Mouse (Mus musculus) limb, embryonic 14.5 days (tissue): ENCODE results near the gene Slit1. TPM values are rescaled to one million over a fixed set of nuclear protein-coding genes. Genes with fewer than 3 reads are reported as not detected.

ENCODE experiments used
- ATAC-seq: fragments of 200-750 bp; cut with Nextera tagmentation; 2 replicates; pipeline ENCODE4 v1.8.0; 2017; ENCODE audit warnings: low read depth, moderate number of reproducible peaks, moderate TSS enrichment; ENCODE audit not compliant: low FRiP score
- DNase-seq: peaks from one replicate; pipeline ENCODE4 v3.0.0-alpha.2; 2015; ENCODE audit warnings: low spot score
- H3K27ac ChIP-seq: fragments of 300-500 bp; sonication (generic); replicated peaks from 2 replicates; pipeline ENCODE4 v1.5.1; 2014; ENCODE audit warnings: low read depth, mild to moderate bottlenecking, low read length, moderate library complexity, mixed read lengths
- H3K27me3 ChIP-seq: fragments of 300-500 bp; sonication (generic); 2 replicates; pipeline ENCODE4 v1.6.1; 2014; ENCODE audit warnings: low read length, mixed read lengths; ENCODE audit not compliant: control insufficient read depth, insufficient read depth
- H3K36me3 ChIP-seq: fragments of 300-500 bp; sonication (generic); 2 replicates; pipeline ENCODE4 v1.6.1; 2014; ENCODE audit warnings: mild to moderate bottlenecking, low read length, moderate library complexity, mixed read lengths; ENCODE audit not compliant: control insufficient read depth, insufficient read depth
- H3K4me1 ChIP-seq: fragments of 300-500 bp; sonication (generic); 2 replicates; pipeline ENCODE4 v1.6.1; 2014; ENCODE audit warnings: antibody characterized with exemption, low read length, mixed read lengths; ENCODE audit not compliant: control insufficient read depth, insufficient read depth
- H3K4me2 ChIP-seq: fragments of 300-500 bp; sonication (generic); replicated peaks from 2 replicates; pipeline ENCODE4 v1.6.1; 2014; ENCODE audit warnings: low read depth, mild to moderate bottlenecking, low read length, moderate library complexity; ENCODE audit not compliant: severe bottlenecking
- H3K4me3 ChIP-seq: fragments of 300-500 bp; sonication (generic); replicated peaks from 2 replicates; pipeline ENCODE4 v1.5.1; 2014; ENCODE audit warnings: low read length
- H3K9ac ChIP-seq: fragments of 300-500 bp; sonication (generic); 2 replicates; pipeline ENCODE4 v1.6.1; 2014; ENCODE audit warnings: mild to moderate bottlenecking, low read depth, low read length, moderate library complexity; ENCODE audit not compliant: severe bottlenecking
- H3K9me3 ChIP-seq: fragments of 300-500 bp; sonication (generic); 2 replicates; pipeline ENCODE4 v1.6.1; 2016; ENCODE audit warnings: low read length; ENCODE audit not compliant: control insufficient read depth
- POLR2A ChIP-seq: fragments of 200-500 bp; IDR thresholded peaks from 2 replicates; pipeline ENCODE4 v1.8.0; 2012; ENCODE audit warnings: inconsistent platforms, mild to moderate bottlenecking, moderate library complexity, borderline replicate concordance; ENCODE audit not compliant: insufficient read depth, insufficient read length; ENCODE audit errors: extremely low read depth
- WGBS: fragments of 180-500 bp; shearing (Covaris S2); extraction: QIAGEN DNeasy Blood & Tissue Kit; methylation state at CpG from one replicate; pipeline ENCODE4 v1.1.7; 2014; 5-methylcytosine and 5-hydroxymethylcytosine counted together
- polyA plus RNA-seq, 2 experiments: library from polyadenylated mRNA; depleted of rRNA in 1 of 2; stranded (reverse) in 1 of 2; unstranded in 1 of 2; fragments of >200 nt; fragmentation: Nextera tagmentation in 1 of 2; extraction: Ambion mirVana in 1 of 2; gene quantifications; 2 replicates each; pipeline versions ENCODE4 v1.2.1 to v1.2.3; 2012 to 2014

The Slit1 gene
- polyA plus RNA-seq, 2 experiments = 0.50 to 0.68 TPM

GRCm38 (mm10) chr19:41674366-41674765, 69.1 kb downstream of the Slit1 start:
- no peak for ATAC-seq
- 81% methylated on average over 4 of the region's 4 CpGs for WGBS
- Histone ChIP-seq H3K9ac (no peak overlapping the region), H3K9me3 (no peaks in the 10 kb centered on the region), H3K27ac (no peak overlapping the region), H3K27me3 (0 out of 2 replicates have a peak, but pooled peaks cover 4% of the 10 kb centered on the region), H3K4me1 (no peaks in the 10 kb centered on the region), H3K36me3 (no peaks in the 10 kb centered on the region), H3K4me2 (no peak overlapping the region), H3K4me3 (no peak overlapping the region)
- TF ChIP-seq POLR2A = no peak
- DNase-seq = no peak

GRCm38 (mm10) chr19:41672836-41673235, 70.6 kb downstream of the Slit1 start:
- Histone ChIP-seq H3K9ac (no peak overlapping the region), H3K4me3 (no peak overlapping the region), H3K36me3 (no peaks in the 10 kb centered on the region), H3K4me2 (no peak overlapping the region), H3K27me3 (no peaks in the 10 kb centered on the region), H3K4me1 (no peaks in the 10 kb centered on the region), H3K27ac (no peak overlapping the region), H3K9me3 (no peaks in the 10 kb centered on the region)
- ATAC-seq (no peak), DNase-seq (no peak)
- TF ChIP-seq POLR2A = no peak
- WGBS = 39% methylated on average over 4 of the region's 4 CpGs

DNA sequence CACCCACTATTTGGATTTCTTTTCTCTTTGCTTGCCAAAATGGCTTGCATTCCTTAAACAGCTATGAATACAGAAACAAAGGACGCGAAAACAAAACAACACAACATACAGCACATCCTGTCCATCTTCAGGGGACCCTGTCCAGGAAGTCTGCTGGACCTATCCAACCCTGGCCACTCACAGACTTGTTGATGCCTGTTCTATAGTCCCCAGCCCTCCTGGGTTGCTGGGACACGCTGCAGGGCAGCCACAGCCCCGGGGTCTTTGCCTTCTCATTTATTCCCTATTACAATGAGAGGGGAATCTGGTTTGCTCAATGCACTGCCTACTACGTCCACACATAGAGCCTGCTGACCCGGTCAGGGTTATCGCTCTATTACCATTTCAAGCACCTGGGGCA, 72.5 kb downstream of the Slit1 start:
- no peak for DNase-seq
- 58% methylated on average over 7 of the region's 7 CpGs for whole genome bisulfite sequencing

GRCm38 (mm10) chr19:41670473-41670872, 73.0 kb downstream of the Slit1 start:
- ATAC-seq (no peak), DNase-seq (no peak)
- 13% methylated on average over 5 of the region's 5 CpGs for WGBS
- H3K27me3 ChIP-seq = no peaks in the 10 kb centered on the region
- H3K9me3 ChIP-seq = no peaks in the 10 kb centered on the region
- no peaks in the 10 kb centered on the region for H3K36me3 ChIP-seq
- no peak overlapping the region for H3K9ac ChIP-seq
- no peaks in the 10 kb centered on the region for H3K4me1 ChIP-seq
- H3K4me2 ChIP-seq = no peak overlapping the region
- no peak overlapping the region for H3K4me3 ChIP-seq
- H3K27ac ChIP-seq = no peak overlapping the region
- no peak for TF ChIP-seq POLR2A

More for the DNA sequence above, 72.5 kb downstream of the Slit1 start:
- Histone ChIP-seq H3K4me2 (no peak overlapping the region), H3K27ac (no peak overlapping the region), H3K9ac (no peak overlapping the region), H3K9me3 (no peaks in the 10 kb centered on the region), H3K27me3 (no peaks in the 10 kb centered on the region), H3K4me1 (no peaks in the 10 kb centered on the region), H3K36me3 (no peaks in the 10 kb centered on the region), H3K4me3 (no peak overlapping the region)
- no peak for ATAC-seq
- TF ChIP-seq POLR2A = no peak

DNA sequence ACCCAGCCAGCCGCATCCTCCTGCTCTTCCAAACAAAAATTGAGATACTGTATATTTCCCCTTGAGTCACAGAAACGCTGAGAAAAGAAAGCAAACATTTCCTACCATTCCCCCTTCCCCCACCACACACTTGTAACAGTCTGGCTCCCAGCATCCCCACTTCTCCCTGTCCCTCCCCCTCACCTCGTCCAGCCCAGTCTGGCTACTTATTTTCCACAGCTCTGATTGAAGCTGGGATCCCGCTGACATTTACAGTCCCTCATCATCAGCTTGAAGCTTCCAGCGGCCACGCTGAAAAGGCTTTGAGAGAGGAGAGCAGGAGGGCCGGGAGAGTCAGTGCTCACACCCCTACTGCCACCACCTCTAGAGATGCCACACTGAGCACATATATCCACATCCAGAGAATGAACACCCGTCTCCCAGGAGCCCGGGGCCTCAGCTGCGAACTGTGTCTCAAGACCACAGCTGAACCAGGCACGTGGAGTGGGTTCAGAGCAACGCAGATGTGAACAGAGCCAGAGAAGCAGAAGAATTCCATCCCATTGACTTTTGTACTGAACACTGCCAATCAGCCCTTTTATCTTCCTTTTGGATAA, 73.6 kb downstream of the Slit1 start:
- no peak overlapping the region for H3K9ac ChIP-seq
- no peaks in the 10 kb centered on the region for H3K36me3 ChIP-seq
- no peaks in the 10 kb centered on the region for H3K4me1 ChIP-seq
- no peaks in the 10 kb centered on the region for H3K27me3 ChIP-seq
- H3K4me2 ChIP-seq = no peak overlapping the region
- WGBS = 17% methylated on average over 12 of the region's 12 CpGs
- ATAC-seq = no peak
- DNase-seq = no peak
- H3K27ac ChIP-seq = no peak overlapping the region
- TF ChIP-seq POLR2A = no peak
- H3K4me3 ChIP-seq = no peak overlapping the region
- H3K9me3 ChIP-seq = no peaks in the 10 kb centered on the region

GRCm38 (mm10) chr19:41667591-41667990, 75.9 kb downstream of the Slit1 start:
- Histone ChIP-seq H3K9ac (no peak overlapping the region), H3K9me3 (no peaks in the 10 kb centered on the region), H3K4me1 (no peaks in the 10 kb centered on the region), H3K27me3 (peaks cover 7% of the 10 kb centered on the region), H3K4me2 (no peak overlapping the region), H3K36me3 (no peaks in the 10 kb centered on the region), H3K27ac (no peak overlapping the region), H3K4me3 (no peak overlapping the region)
- no peak for TF ChIP-seq POLR2A
- WGBS = 57% methylated on average over 6 of the region's 6 CpGs
- ATAC-seq (no peak), DNase-seq (no peak)
